Mouse (Mus musculus): ENCODE measurements around the gene Tead1.

Gene Tead1

GRCm38 (mm10) chr7:112776670-112777069 lies 97.6 kb downstream of the Tead1 start:
- DNase-seq (ENCODE audit: low read depth, low spot score): no peak

GRCm38 (mm10) chr7:112779636-112780035 lies 100.5 kb downstream of the Tead1 start:
- no peak for DNase-seq (ENCODE audit: low read depth, low spot score)

- DNase-seq (ENCODE audit: low read depth, low spot score): no peak
Observed at GRCm38 (mm10) chr7:112780910-112781309, 101.8 kb downstream of the Tead1 start.

GRCm38 (mm10) chr7:112781987-112782386 lies 102.9 kb downstream of the Tead1 start:
- DNase-seq (ENCODE audit: low read depth, low spot score): no peak

- no peak for DNase-seq (ENCODE audit: low read depth, low spot score)
Observed at GRCm38 (mm10) chr7:112784278-112784677, 105.2 kb downstream of the Tead1 start.

- DNase-seq (ENCODE audit: low read depth, low spot score): no peak
Observed at GRCm38 (mm10) chr7:112785271-112785670, 106.2 kb downstream of the Tead1 start.

GRCm38 (mm10) chr7:112786556-112787225 lies 107.6 kb downstream of the Tead1 start:
- no peak for DNase-seq (ENCODE audit: low read depth, low spot score)

- no peak for DNase-seq (ENCODE audit: low read depth, low spot score)
Observed at GRCm38 (mm10) chr7:112787281-112787680, 108.2 kb downstream of the Tead1 start.

GRCm38 (mm10) chr7:112788321-112788751 lies 109.2 kb downstream of the Tead1 start:
- no peak for DNase-seq (ENCODE audit: low read depth, low spot score)

- no peak for DNase-seq (ENCODE audit: low read depth, low spot score)
Observed at GRCm38 (mm10) chr7:112789693-112790092, 110.6 kb downstream of the Tead1 start.

GRCm38 (mm10) chr7:112790334-112790733 lies 111.2 kb downstream of the Tead1 start:
- no peak for DNase-seq (ENCODE audit: low read depth, low spot score)

- no peak for DNase-seq (ENCODE audit: low read depth, low spot score)
Observed at GRCm38 (mm10) chr7:112792679-112793078, 113.6 kb downstream of the Tead1 start.

GRCm38 (mm10) chr7:112793903-112794302 lies 114.8 kb downstream of the Tead1 start:
- no peak for DNase-seq (ENCODE audit: low read depth, low spot score)

- DNase-seq (ENCODE audit: low read depth, low spot score): no peak
Observed at GRCm38 (mm10) chr7:112794481-112794880, 115.4 kb downstream of the Tead1 start.

- DNase-seq (ENCODE audit: low read depth, low spot score): no peak
Observed at GRCm38 (mm10) chr7:112797526-112798321, 118.6 kb downstream of the Tead1 start.

- no peak for DNase-seq (ENCODE audit: low read depth, low spot score)
Observed at GRCm38 (mm10) chr7:112801706-112802105, 122.6 kb downstream of the Tead1 start.

GRCm38 (mm10) chr7:112806718-112807400 lies 127.7 kb downstream of the Tead1 start:
- DNase-seq (ENCODE audit: low read depth, low spot score): no peak

GRCm38 (mm10) chr7:112807401-112807751 lies 128.3 kb downstream of the Tead1 start:
- no peak for DNase-seq (ENCODE audit: low read depth, low spot score)

- DNase-seq (ENCODE audit: low read depth, low spot score): no peak
Observed at GRCm38 (mm10) chr7:112810752-112811151, 131.6 kb downstream of the Tead1 start.

- DNase-seq (ENCODE audit: low read depth, low spot score): no peak
Observed at GRCm38 (mm10) chr7:112812037-112812775, 133.1 kb downstream of the Tead1 start.

GRCm38 (mm10) chr7:112813163-112813562 lies 134.0 kb downstream of the Tead1 start:
- no peak for DNase-seq (ENCODE audit: low read depth, low spot score)
